Mouse (Mus musculus): ENCODE data around the gene Sumo3.

GRCm38 (mm10) chr10:77582285-77582618 lies 23.6 kb upstream of the Sumo3 start:
- TF ChIP-seq GATA1 (IDR thresholded peaks at IDR 0.05; ENCODE audit: low read length) (no peak), TAL1 (IDR thresholded peaks at IDR 0.05; ENCODE audit: low read length) (no peak)

Data from erythroblast, embryonic 14.5 days (primary cell).